Mouse (Mus musculus): ENCODE results near the gene Rdh16. TPM values are rescaled to one million over a fixed set of nuclear protein-coding genes. Genes with fewer than 3 reads are reported as not detected.
"Not testable (repeated sequence)": the region's sequence is repeated elsewhere in the genome, so short reads cannot be mapped to it uniquely, and the experiment has no call there.

Gene Rdh16
- polyA plus RNA-seq, 1 experiment from 2014 or later, result not detected

DNA sequence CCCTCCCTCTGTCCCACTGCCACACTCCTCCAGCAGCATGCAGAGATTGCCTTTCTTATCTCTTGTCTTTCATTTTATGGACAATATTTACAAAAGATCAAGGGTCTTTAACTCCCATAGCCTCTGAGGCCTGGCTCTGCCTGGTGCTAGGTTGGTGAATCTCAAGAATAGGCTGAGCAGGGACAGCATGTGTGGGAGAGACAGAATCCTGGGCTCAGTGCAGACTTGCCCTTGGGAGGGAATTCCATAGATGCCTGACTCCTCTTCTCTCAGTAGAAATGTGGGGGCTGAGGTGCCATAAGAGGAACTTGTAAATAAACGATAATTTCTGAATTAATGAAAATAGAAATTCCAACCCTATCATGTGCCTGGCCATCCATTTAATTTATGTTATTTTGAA, 34.4 kb upstream of the Rdh16 start:
- H3K9me3 ChIP-seq (ENCODE audit: control insufficient read depth, low read length), result no peaks in the 10 kb centered on the region
- no peak overlapping the region for H3K4me2 ChIP-seq
- H3K27ac ChIP-seq (ENCODE audit: low read depth, low read length), result no peak overlapping the region
- WGBS, result 83% methylated on average over 1 of the region's 1 CpGs
- no peaks in the 10 kb centered on the region for H3K36me3 ChIP-seq (ENCODE audit: control insufficient read depth, insufficient read depth, low read length)
- H3K27me3 ChIP-seq (ENCODE audit: control insufficient read depth, insufficient read depth, low read length), result no peaks in the 10 kb centered on the region
- ATAC-seq (ENCODE audit: low FRiP score) (no peak), DNase-seq (ENCODE audit: low spot score, missing footprints) (no peak)
- H3K9ac ChIP-seq (ENCODE audit: low read length), result no peak overlapping the region
- no peak overlapping the region for H3K4me3 ChIP-seq (ENCODE audit: low read depth, low read length)
- no peaks in the 10 kb centered on the region for H3K4me1 ChIP-seq (ENCODE audit: control insufficient read depth, insufficient read depth, low read length)

DNA sequence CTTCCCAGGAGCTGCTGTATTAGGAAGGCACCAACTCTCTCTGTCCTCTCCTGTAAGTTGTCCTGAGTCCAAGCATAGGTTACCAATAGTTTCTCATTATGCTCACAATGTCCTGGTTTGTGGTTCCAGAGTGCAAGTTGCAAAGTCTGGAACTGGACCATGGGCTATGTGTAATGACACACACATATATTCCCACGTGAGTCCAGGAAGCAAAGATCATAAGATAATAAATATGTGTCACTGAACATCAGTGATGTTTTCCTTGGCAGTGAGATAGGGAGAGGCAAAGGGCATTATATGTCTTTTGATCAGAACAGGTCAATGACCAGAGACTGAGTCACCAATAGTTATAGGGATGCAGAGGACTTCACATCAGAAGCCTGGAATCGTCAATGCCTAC, 24.9 kb upstream of the Rdh16 start, which contains the start of gene Rdh9:
Rdh9 (plus strand) TSS at position 376 of the 400 bp plus-strand sequence.
- 79% methylated on average over 2 of the region's 2 CpGs for WGBS
- Histone ChIP-seq H3K9me3 (ENCODE audit: control insufficient read depth, low read length) (no peaks in the 10 kb centered on the region), H3K9ac (ENCODE audit: low read length) (no peak within 1 kb of the TSS), H3K36me3 (ENCODE audit: control insufficient read depth, insufficient read depth, low read length) (no peaks in the 10 kb centered on the region), H3K4me2 (no peak within 1 kb of the TSS), H3K27me3 (ENCODE audit: control insufficient read depth, insufficient read depth, low read length) (no peaks in the 10 kb centered on the region), H3K4me1 (ENCODE audit: control insufficient read depth, insufficient read depth, low read length) (no peaks in the 10 kb centered on the region), H3K4me3 (ENCODE audit: low read depth, low read length) (no peak within 1 kb of the TSS), H3K27ac (ENCODE audit: low read depth, low read length) (no peak within 1 kb of the TSS)
- no peak for DNase-seq (ENCODE audit: low spot score, missing footprints)
- ATAC-seq (ENCODE audit: low FRiP score), result no peak

DNA sequence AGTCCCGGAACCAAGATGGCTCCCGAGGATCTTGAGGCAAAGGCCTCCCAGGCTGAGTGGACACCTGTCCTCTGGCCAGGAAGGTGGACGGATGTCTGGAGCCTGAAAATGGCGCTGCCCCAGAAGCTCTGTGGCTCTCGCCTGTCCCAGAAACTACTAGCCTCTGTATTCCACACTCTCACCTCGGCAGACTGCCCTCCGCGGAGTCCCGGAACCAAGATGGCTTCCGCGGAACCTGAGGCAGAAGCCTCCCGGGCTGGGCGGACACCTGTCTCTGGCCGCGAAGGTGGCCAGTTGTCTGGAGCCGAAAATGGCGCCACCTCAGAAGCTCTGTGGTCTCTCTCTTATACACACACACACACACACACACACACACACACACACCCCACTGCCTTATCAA, 18.6 kb upstream of the Rdh16 start:
- not testable (repeated sequence) for H3K9me3 ChIP-seq (ENCODE audit: control insufficient read depth, low read length); ATAC-seq (ENCODE audit: low FRiP score); H3K4me2 ChIP-seq; H3K4me1 ChIP-seq (ENCODE audit: control insufficient read depth, insufficient read depth, low read length); H3K27me3 ChIP-seq (ENCODE audit: control insufficient read depth, insufficient read depth, low read length); H3K4me3 ChIP-seq (ENCODE audit: low read depth, low read length); H3K9ac ChIP-seq (ENCODE audit: low read length); H3K36me3 ChIP-seq (ENCODE audit: control insufficient read depth, insufficient read depth, low read length); DNase-seq (ENCODE audit: low spot score, missing footprints); H3K27ac ChIP-seq (ENCODE audit: low read depth, low read length)
- WGBS, result 96% methylated on average over 17 of the region's 17 CpGs

DNA sequence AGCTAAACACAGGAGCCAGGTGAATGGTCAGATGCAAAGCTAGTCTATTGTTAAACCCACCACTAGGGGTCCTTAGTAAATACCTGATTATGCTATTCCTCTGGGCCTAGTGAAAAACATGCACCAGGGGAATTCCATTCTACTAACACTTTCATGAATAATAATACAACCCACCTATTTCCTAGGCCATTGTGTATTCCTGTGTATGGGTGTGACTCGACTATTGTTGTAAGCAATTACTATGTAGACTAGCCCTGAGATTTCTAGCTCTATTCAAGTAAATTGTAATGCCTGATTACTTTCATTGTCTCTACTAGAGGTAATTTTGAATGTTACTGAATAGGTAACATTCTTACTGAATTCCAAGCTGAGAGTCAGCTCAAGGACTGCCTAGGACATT, 15.5 kb upstream of the Rdh16 start:
- not testable (repeated sequence) for H3K9me3 ChIP-seq (ENCODE audit: control insufficient read depth, low read length); H3K36me3 ChIP-seq (ENCODE audit: control insufficient read depth, insufficient read depth, low read length); H3K4me3 ChIP-seq (ENCODE audit: low read depth, low read length); H3K27me3 ChIP-seq (ENCODE audit: control insufficient read depth, insufficient read depth, low read length); H3K9ac ChIP-seq (ENCODE audit: low read length); H3K27ac ChIP-seq (ENCODE audit: low read depth, low read length); ATAC-seq (ENCODE audit: low FRiP score); H3K4me2 ChIP-seq; DNase-seq (ENCODE audit: low spot score, missing footprints); H3K4me1 ChIP-seq (ENCODE audit: control insufficient read depth, insufficient read depth, low read length)
- WGBS, result 85% methylated on average over 1 of the region's 1 CpGs

DNA sequence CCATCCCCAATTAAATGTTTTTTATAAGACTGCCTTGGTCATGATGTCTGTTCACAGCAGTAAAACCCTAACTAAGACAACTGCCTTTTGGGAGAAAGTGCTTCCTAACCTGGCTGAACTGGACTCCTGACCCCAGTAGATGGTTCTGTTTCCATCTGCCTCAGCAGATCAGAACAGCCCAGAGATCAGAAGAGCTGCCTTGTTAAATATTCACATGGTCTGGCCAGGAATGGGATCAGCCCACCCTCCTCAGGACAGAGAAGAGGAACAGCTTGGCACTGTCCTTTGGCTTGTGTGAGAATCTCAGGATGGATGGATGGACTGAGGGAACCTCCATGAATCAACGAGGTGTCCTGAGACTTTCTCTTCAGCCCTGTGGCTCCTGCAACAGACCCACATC, 1.7 kb upstream of the Rdh16 start:
- whole genome bisulfite sequencing, result 80% methylated on average over 1 of the region's 1 CpGs
- Histone ChIP-seq H3K27me3 (ENCODE audit: control insufficient read depth, insufficient read depth, low read length) (no peaks in the 10 kb centered on the region), H3K36me3 (ENCODE audit: control insufficient read depth, insufficient read depth, low read length) (no peaks in the 10 kb centered on the region), H3K27ac (ENCODE audit: low read depth, low read length) (no peak overlapping the region), H3K9ac (ENCODE audit: low read length) (no peak overlapping the region), H3K4me2 (no peak overlapping the region), H3K9me3 (ENCODE audit: control insufficient read depth, low read length) (no peaks in the 10 kb centered on the region), H3K4me1 (ENCODE audit: control insufficient read depth, insufficient read depth, low read length) (no peaks in the 10 kb centered on the region), H3K4me3 (ENCODE audit: low read depth, low read length) (no peak overlapping the region)
- ATAC-seq (ENCODE audit: low FRiP score) (no peak), DNase-seq (ENCODE audit: low spot score, missing footprints) (no peak)

DNA sequence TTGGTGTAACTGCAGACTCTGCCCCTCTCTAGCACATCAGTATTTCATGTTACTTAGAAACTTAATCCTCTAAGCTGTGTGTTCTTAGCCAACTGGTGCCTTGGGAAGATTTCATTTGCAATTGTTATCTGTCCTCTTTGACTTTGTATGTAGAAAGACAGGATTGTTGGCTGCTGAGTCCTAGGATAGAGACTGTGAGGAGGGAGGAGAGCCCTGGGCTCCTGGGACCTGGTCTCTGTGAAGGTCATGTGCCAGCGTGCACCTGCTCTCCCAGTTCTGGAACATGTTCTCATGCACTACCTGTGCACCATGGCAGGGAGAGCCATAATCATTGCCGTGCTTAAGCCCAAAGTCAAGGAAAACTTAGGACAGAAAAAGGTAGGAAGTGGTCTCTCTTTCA, 660 bp downstream of the Rdh16 start:
- no peaks in the 10 kb centered on the region for H3K9me3 ChIP-seq (ENCODE audit: control insufficient read depth, low read length)
- DNase-seq (ENCODE audit: low spot score, missing footprints), result no peak
- no peak overlapping the region for H3K4me2 ChIP-seq
- H3K27ac ChIP-seq (ENCODE audit: low read depth, low read length), result no peak overlapping the region
- H3K4me3 ChIP-seq (ENCODE audit: low read depth, low read length), result no peak overlapping the region
- H3K4me1 ChIP-seq (ENCODE audit: control insufficient read depth, insufficient read depth, low read length), result no peaks in the 10 kb centered on the region
- no peaks in the 10 kb centered on the region for H3K27me3 ChIP-seq (ENCODE audit: control insufficient read depth, insufficient read depth, low read length)
- H3K9ac ChIP-seq (ENCODE audit: low read length), result no peak overlapping the region
- ATAC-seq (ENCODE audit: low FRiP score), result no peak
- no peaks in the 10 kb centered on the region for H3K36me3 ChIP-seq (ENCODE audit: control insufficient read depth, insufficient read depth, low read length)
- WGBS, result 95% methylated on average over 2 of the region's 2 CpGs

DNA sequence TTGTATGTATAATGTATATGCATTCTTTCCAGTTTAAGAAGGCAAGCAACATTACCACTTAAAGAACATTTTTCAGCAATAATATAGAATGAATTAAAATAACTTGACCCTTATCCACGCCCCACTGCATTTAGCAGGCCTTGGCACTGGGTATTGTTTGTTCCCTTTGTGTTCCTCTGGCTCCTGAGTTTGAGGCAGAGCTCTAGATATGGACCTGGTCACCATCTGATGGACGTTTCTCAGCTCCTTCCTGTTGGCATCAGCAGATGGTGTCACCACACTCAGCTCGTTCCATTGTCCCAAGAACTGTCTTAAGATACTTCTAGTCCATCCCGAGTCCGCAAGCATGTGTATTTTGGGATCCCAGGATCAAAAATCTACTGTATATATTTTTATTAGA, 1.3 kb downstream of the Rdh16 start:
- Histone ChIP-seq H3K9me3 (ENCODE audit: control insufficient read depth, low read length) (no peaks in the 10 kb centered on the region), H3K36me3 (ENCODE audit: control insufficient read depth, insufficient read depth, low read length) (no peaks in the 10 kb centered on the region), H3K4me2 (no peak overlapping the region), H3K4me3 (ENCODE audit: low read depth, low read length) (no peak overlapping the region), H3K27me3 (ENCODE audit: control insufficient read depth, insufficient read depth, low read length) (no peaks in the 10 kb centered on the region), H3K4me1 (ENCODE audit: control insufficient read depth, insufficient read depth, low read length) (no peaks in the 10 kb centered on the region), H3K9ac (ENCODE audit: low read length) (no peak overlapping the region), H3K27ac (ENCODE audit: low read depth, low read length) (no peak overlapping the region)
- ATAC-seq (ENCODE audit: low FRiP score) (no peak), DNase-seq (ENCODE audit: low spot score, missing footprints) (no peak)
- WGBS, result 83% methylated on average over 5 of the region's 5 CpGs

DNA sequence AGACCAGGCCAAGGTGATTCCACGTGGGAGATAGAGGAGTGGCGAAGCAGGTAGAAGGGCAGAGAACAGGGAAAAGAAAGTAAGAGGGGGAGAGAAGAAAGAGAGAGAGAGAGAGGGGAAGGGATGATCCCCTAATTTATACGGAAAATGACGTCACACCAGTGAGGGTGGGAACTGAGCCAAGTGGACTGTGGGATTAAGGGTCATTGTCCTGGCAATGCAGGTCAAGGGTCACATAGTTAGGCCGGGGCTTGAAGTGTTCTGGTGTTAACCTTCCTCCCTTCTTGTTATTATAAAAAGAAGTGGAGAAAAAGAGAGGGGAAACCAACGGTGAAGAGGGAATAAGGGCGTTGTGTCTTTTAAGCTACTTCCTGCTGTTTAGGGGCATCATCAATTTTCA, 3.5 kb downstream of the Rdh16 start:
- Histone ChIP-seq H3K36me3 (ENCODE audit: control insufficient read depth, insufficient read depth, low read length) (no peaks in the 10 kb centered on the region), H3K4me3 (ENCODE audit: low read depth, low read length) (no peak overlapping the region), H3K27ac (ENCODE audit: low read depth, low read length) (no peak overlapping the region), H3K4me2 (no peak overlapping the region), H3K9me3 (ENCODE audit: control insufficient read depth, low read length) (no peaks in the 10 kb centered on the region), H3K9ac (ENCODE audit: low read length) (no peak overlapping the region), H3K4me1 (ENCODE audit: control insufficient read depth, insufficient read depth, low read length) (no peaks in the 10 kb centered on the region), H3K27me3 (ENCODE audit: control insufficient read depth, insufficient read depth, low read length) (no peaks in the 10 kb centered on the region)
- DNase-seq (ENCODE audit: low spot score, missing footprints), result no peak
- WGBS, result 49% methylated on average over 7 of the region's 7 CpGs
- no peak for ATAC-seq (ENCODE audit: low FRiP score)

DNA sequence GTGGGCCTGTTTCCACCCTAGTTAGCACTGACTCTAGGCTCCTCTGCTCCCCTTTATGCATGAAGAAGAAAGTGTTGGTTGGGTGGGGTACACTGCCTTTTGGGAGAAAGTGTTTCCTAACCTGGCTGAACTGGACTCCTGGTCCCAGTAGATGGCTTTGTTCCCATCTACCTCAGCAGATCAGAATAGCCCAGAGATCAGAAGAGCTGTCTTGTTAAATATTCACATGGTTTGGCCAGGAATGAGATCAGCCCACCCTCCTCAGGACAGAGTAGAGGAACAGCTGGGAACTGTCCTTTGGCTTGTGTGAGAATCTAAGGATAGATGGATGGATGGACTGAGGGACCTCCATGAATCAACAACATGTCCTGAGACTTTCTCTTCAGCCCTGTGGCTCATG, 14.9 kb downstream of the Rdh16 start:
- no peak overlapping the region for H3K27ac ChIP-seq (ENCODE audit: low read depth, low read length)
- no peaks in the 10 kb centered on the region; the same call in 1 of the 2 replicates for H3K9me3 ChIP-seq (ENCODE audit: control insufficient read depth, low read length)
- H3K4me1 ChIP-seq (ENCODE audit: control insufficient read depth, insufficient read depth, low read length), result no peaks in the 10 kb centered on the region
- no peak overlapping the region for H3K4me2 ChIP-seq
- H3K9ac ChIP-seq (ENCODE audit: low read length), result no peak overlapping the region
- H3K36me3 ChIP-seq (ENCODE audit: control insufficient read depth, insufficient read depth, low read length), result no peaks in the 10 kb centered on the region
- no peak for DNase-seq (ENCODE audit: low spot score, missing footprints)
- ATAC-seq (ENCODE audit: low FRiP score), result no peak
- no peak overlapping the region for H3K4me3 ChIP-seq (ENCODE audit: low read depth, low read length)
- H3K27me3 ChIP-seq (ENCODE audit: control insufficient read depth, insufficient read depth, low read length), result no peaks in the 10 kb centered on the region

Data from midbrain, embryonic 11.5 days (tissue).